Mouse (Mus musculus) T-cell, adult 2 months (primary cell): ENCODE data around the gene Fkbp5.
"Not testable (repeated sequence)": the region's sequence is repeated elsewhere in the genome, so short reads cannot be mapped to it uniquely, and the experiment has no call there.

Experiments used
- DNase-seq: peaks from one replicate; pipeline ENCODE4 v3.0.0; 2022; ENCODE audit warnings: low spot score

The Fkbp5 gene

GRCm38 (mm10) chr17:28373821-28374220 lies 143.5 kb downstream of the Fkbp5 start:
- DNase-seq: peak; percentile 65

- DNase-seq: no peak
Measured at GRCm38 (mm10) chr17:28371941-28372340, 145.4 kb downstream of the Fkbp5 start.

- no peak for DNase-seq
Measured at GRCm38 (mm10) chr17:28371286-28371685, 146.0 kb downstream of the Fkbp5 start.

DNA sequence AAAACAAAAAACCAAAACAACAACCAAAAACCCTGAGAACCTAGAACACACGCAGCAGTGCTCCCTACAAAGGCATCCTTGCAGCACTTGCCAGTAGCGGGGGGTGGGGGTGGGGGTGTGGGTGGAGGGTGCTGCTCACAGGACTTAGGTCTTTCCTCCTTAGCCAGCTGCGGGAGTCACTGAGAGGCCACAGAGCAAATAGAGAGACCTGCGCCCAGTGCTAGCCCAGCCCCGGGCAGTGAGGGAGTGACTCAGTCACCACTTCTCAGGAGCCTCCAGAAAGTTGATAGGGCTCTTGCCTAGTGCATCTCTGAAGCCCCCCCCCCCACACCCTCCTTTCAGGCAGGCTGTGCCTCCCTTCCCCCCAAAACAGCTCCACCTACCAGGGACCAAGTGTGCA lies 148.3 kb downstream of the Fkbp5 start:
- DNase-seq: no peak

DNA sequence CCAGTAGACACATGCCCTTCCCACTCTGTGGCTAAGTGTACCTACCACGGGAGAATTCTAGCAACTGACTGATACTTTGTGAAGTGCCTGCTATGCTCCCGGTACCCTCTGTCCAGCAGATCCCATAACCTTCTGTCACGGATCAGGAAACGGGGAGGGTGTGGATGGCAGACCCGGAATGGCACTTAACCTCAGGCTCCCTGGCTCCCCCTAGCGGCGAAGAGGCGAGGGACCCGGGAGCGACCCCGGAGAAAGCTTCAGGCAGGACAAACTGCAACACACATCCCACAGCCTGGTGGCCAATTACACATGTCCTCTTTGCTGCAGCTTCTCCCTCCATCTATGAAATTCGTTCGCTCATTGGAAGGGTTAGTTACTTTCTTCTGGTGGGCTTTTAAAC lies 148.9 kb downstream of the Fkbp5 start:
- peak; percentile 63 for DNase-seq

- no peak for DNase-seq
Measured at GRCm38 (mm10) chr17:28365122-28365521, 152.2 kb downstream of the Fkbp5 start, which contains the start of gene Tulp1. TSS of gene Tulp1 (minus strand) at chr17:28365222.

- no peak for DNase-seq
Measured at GRCm38 (mm10) chr17:28363507-28363906, 153.8 kb downstream of the Fkbp5 start.

DNA sequence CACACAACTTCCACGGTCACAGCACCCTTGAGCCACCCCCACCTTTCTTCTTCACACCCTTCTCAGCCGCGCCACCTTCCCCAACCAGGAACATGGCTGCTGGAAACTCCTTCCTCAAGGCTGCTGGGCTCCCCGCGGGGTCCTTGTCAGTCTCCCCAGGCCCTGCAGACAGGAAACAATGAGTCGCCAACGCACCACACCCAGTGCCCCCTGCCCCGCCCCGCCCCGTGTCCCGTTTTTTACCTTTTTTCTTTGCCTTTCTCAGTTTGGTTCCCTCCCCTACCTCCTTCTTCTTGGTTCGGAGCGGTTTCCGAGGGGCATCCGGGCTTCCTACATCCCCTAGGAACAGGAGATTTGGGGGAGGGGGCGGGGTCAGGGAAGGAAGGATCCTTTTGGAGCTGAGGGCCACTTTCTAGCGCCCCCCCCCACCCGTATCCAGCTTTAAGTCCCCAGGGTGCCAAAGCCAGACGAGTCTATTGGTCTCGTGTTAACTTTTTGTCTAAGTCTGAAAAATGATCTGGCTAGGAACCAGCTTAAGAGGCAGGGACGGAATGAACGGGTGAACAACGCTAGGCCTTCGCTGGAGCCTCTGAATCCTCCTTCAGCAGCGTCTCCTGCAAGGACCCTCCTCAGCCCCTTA lies 154.6 kb downstream of the Fkbp5 start:
- no peak for DNase-seq

GRCm38 (mm10) chr17:28361921-28362652 lies 155.2 kb downstream of the Fkbp5 start:
- no peak for DNase-seq

- no peak for DNase-seq
Measured at GRCm38 (mm10) chr17:28360531-28361277, 156.6 kb downstream of the Fkbp5 start.

DNA sequence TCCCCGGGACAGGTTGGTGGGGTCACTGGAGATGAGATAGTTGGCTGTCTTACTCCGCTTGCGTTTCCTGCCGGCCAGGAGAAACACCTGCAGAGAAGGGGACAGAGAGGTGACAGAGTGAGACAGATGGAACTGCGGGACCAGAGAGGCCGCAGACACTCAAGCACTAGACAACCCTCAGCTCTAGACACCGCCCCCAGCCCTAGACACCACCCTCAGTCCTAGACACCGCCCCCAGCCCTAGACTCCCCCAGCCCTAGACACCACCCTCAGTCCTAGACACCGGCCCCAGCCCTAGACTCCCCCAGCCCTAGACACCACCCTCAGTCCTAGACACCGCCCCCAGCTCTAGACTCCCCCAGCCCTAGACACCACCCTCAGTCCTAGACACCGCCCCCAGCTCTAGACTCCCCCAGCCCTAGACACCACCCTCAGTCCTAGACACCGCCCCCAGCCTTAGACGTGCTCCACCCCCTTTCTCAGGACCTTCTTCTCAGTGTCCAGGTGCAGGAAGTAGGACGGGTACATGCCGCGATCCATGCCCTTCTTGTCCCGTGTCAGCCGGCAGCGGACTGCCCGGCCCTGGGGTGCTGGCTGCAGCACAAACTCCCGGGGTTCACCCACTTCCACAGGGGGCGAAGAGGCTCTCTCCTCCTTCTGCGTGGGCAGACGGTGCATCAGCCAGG lies 158.6 kb downstream of the Fkbp5 start:
- DNase-seq: not testable (repeated sequence)

GRCm38 (mm10) chr17:28355871-28356270 lies 161.5 kb downstream of the Fkbp5 start:
- DNase-seq: no peak

GRCm38 (mm10) chr17:28352018-28352417 lies 165.3 kb downstream of the Fkbp5 start:
- no peak for DNase-seq

- no peak for DNase-seq
Measured at GRCm38 (mm10) chr17:28351353-28351890, 165.9 kb downstream of the Fkbp5 start.

DNA sequence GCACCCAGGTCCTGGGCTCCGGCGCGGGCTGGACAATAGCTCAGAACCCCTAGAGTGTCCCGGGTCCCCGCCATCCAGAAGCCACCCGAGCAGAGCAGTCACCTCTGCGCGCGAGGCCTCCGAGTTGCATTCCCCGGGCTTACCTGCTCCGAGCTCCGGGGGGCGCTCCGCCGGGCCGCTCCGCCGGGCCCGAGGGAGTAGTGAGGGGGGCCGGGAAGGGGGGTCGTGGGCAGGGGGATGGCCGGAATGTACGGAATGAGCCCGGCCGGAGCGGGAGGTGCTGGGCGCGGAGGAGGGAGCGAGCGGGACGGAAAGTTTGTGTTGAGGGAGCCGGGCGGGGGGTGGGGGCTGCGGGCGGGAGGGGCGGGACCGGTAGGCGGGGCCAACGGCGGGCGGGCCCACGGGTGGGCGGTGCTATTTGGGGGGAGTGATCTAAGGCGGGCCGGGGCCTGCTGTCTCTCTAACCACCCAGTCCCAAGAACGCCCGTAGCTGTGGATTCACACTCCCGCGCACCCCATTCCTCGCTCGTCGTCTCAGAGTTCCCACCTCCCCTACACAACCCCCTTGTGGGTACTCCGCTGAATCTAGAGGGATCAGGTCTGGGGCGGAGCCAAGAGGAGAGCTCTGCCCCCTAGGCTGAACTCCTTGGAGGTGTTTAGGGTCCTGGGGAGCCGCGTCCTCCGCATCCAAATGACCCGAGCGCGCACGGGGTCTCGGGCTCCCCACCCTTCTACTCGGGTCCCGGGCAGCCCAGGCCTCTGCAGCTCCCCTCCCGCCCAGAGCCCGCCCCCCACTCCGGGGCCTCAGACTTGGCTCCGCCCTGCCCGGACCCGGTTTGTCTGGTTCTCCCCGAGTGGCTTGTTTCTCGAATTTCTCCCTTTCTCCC lies 166.6 kb downstream of the Fkbp5 start, which contains the start of gene Tead3:
Gene Tead3, minus strand, starts transcription at position 352 of the 887 bp plus-strand sequence.
- peak; percentile 41 for DNase-seq

- DNase-seq: no peak
Measured at GRCm38 (mm10) chr17:28349901-28350465, 167.3 kb downstream of the Fkbp5 start.

- DNase-seq: no peak
Measured at GRCm38 (mm10) chr17:28349264-28349880, 168.0 kb downstream of the Fkbp5 start.
